Mouse (Mus musculus) MEL (cell line): ENCODE measurements at regions not wholly inside any gene's neighbourhood (a gene's known extent, or its start where the extent isn't known, plus 50 kb on each side); places are given as distances from the start of the nearest gene placed in this dataset.
A peak's percentile ranks its signal among the peaks of the same experiment; 100 is the strongest.

Experiments used
- DNase-seq: peaks from one replicate; pipeline ENCODE4 v3.0.0; 2011; ENCODE audit warnings: low read depth, low spot score
- H3K27ac ChIP-seq: 2 replicates; pipeline ENCODE4 v1.5.1; 2012; ENCODE audit warnings: low read depth, mild to moderate bottlenecking, control low read depth, low read length, moderate library complexity; ENCODE audit not compliant: control insufficient read depth
- H3K27me3 ChIP-seq, 2 experiments: fragments of 150-350 bp in 1 of 2; sonication (generic) in 1 of 2; 2 replicates each; pipeline ENCODE4 v1.6.1; 2012; ENCODE audit warnings: low read length in 2 of 2, mild to moderate bottlenecking in 2 of 2, improper control_type of control experiment in 1 of 2, moderate library complexity in 1 of 2; ENCODE audit not compliant: insufficient read depth in 2 of 2, control insufficient read depth in 1 of 2
- H3K36me3 ChIP-seq, 2 experiments: 2 replicates each; pipeline ENCODE4 v1.6.1; 2012 to 2014; ENCODE audit warnings: low read length in 2 of 2, improper control_type of control experiment in 1 of 2, inconsistent platforms in 1 of 2, mild to moderate bottlenecking in 1 of 2; ENCODE audit not compliant: insufficient read depth in 2 of 2, control insufficient read depth in 1 of 2
- H3K4me1 ChIP-seq, 2 experiments: fragments of 150-350 bp in 1 of 2; sonication (generic) in 1 of 2; 2 replicates each; pipeline ENCODE4 v1.6.1; 2012; ENCODE audit warnings: low read length in 2 of 2, improper control_type of control experiment in 1 of 2, mild to moderate bottlenecking in 1 of 2; ENCODE audit not compliant: insufficient read depth in 2 of 2, control insufficient read depth in 1 of 2
- H3K4me3 ChIP-seq, 2 experiments: fragments of 150-350 bp in 1 of 2; sonication (generic) in 1 of 2; 2 replicates each; pipeline ENCODE4 v1.5.1; 2012; ENCODE audit warnings: low read depth in 2 of 2, low read length in 2 of 2, mild to moderate bottlenecking in 2 of 2, moderate library complexity in 2 of 2, control low read depth in 1 of 2, improper control_type of control experiment in 1 of 2; ENCODE audit not compliant: control insufficient read depth in 1 of 2, insufficient read depth in 1 of 2
- H3K79me2 ChIP-seq: 2 replicates; pipeline ENCODE4 v1.6.1; 2012; ENCODE audit warnings: mild to moderate bottlenecking, low read length, moderate library complexity; ENCODE audit not compliant: control insufficient read depth, poor library complexity, insufficient read depth
- H3K9ac ChIP-seq: 2 replicates; pipeline ENCODE4 v1.6.1; 2012; ENCODE audit warnings: low read depth, mild to moderate bottlenecking, control low read depth, low read length, moderate library complexity; ENCODE audit not compliant: control insufficient read depth, poor library complexity, severe bottlenecking
- H3K9me3 ChIP-seq: fragments of 150-350 bp; sonication (generic); replicated peaks from 2 replicates; pipeline ENCODE4 v1.6.1; 2012; ENCODE audit warnings: mild to moderate bottlenecking, low read length, improper control_type of control experiment, moderate library complexity; ENCODE audit not compliant: insufficient read depth
- BHLHE40 ChIP-seq: IDR thresholded peaks from 2 replicates; pipeline ENCODE4 v1.6.1; 2012; ENCODE audit warnings: low read depth, mild to moderate bottlenecking, inconsistent platforms, low read length, improper control_type of control experiment, borderline replicate concordance
- CHD1 ChIP-seq: IDR thresholded peaks from 2 replicates; pipeline ENCODE4 v1.6.1; 2012; ENCODE audit warnings: low read depth, mild to moderate bottlenecking, inconsistent platforms, low read length, improper control_type of control experiment
- E2F4 ChIP-seq: IDR thresholded peaks from 2 replicates; pipeline ENCODE4 v1.6.1; 2011; ENCODE audit warnings: low read depth, low read length, improper control_type of control experiment, borderline replicate concordance
- ELF1 ChIP-seq: IDR thresholded peaks from 2 replicates; pipeline ENCODE4 v1.6.1; 2014; ENCODE audit warnings: low read depth, mild to moderate bottlenecking, inconsistent platforms, low read length, improper control_type of control experiment, moderate library complexity
- EP300 ChIP-seq, 2 experiments: IDR thresholded peaks; 2 replicates each; pipeline ENCODE4 v1.6.1; 2011; ENCODE audit warnings: improper control_type of control experiment in 2 of 2, low read length in 2 of 2, low read depth in 1 of 2, mild to moderate bottlenecking in 1 of 2
- GABPA ChIP-seq: IDR thresholded peaks from 2 replicates; pipeline ENCODE4 v1.6.1; 2012; ENCODE audit warnings: low read depth, mild to moderate bottlenecking, inconsistent platforms, low read length, improper control_type of control experiment, moderate library complexity
- GATA1 ChIP-seq: IDR thresholded peaks from 2 replicates; pipeline ENCODE4 v1.6.1; 2011; ENCODE audit warnings: low read depth, low read length, improper control_type of control experiment
- HCFC1 ChIP-seq: IDR thresholded peaks from 2 replicates; pipeline ENCODE4 v1.6.1; 2012; ENCODE audit warnings: low read depth, mild to moderate bottlenecking, inconsistent platforms, low read length, improper control_type of control experiment, moderate library complexity
- JUND ChIP-seq: IDR thresholded peaks from 2 replicates; pipeline ENCODE4 v1.6.1; 2011; ENCODE audit warnings: low read depth, mild to moderate bottlenecking, improper control_type of control experiment, low read length
- MAX ChIP-seq: IDR thresholded peaks from 2 replicates; pipeline ENCODE4 v1.6.1; 2011; ENCODE audit warnings: low read length, improper control_type of control experiment
- MEF2A ChIP-seq: IDR thresholded peaks from 2 replicates; pipeline ENCODE4 v1.6.1; 2014; ENCODE audit warnings: low read depth, mild to moderate bottlenecking, inconsistent platforms, low read length, improper control_type of control experiment; ENCODE audit not compliant: poor library complexity, insufficient replicate concordance, severe bottlenecking; ENCODE audit errors: extremely low read depth
- MXI1 ChIP-seq: IDR thresholded peaks from 2 replicates; pipeline ENCODE4 v1.6.1; 2011; ENCODE audit warnings: mild to moderate bottlenecking, low read depth, low read length, improper control_type of control experiment
- MYC ChIP-seq: IDR thresholded peaks from 2 replicates; pipeline ENCODE4 v1.6.1; 2011; ENCODE audit warnings: low read depth, mild to moderate bottlenecking, low read length, improper control_type of control experiment, moderate library complexity
- NELFE ChIP-seq: IDR thresholded peaks from 2 replicates; pipeline ENCODE4 v1.6.1; 2011; ENCODE audit warnings: low read depth, low read length, improper control_type of control experiment
- POLR2A ChIP-seq, 2 experiments: IDR thresholded peaks; 2 replicates each; pipeline ENCODE4 v1.6.1; 2011 to 2012; ENCODE audit warnings: low read length in 2 of 2, mild to moderate bottlenecking in 2 of 2, control low read depth in 1 of 2, improper control_type of control experiment in 1 of 2, low read depth in 1 of 2, moderate library complexity in 1 of 2; ENCODE audit not compliant: control insufficient read depth in 1 of 2, insufficient read depth in 1 of 2, poor library complexity in 1 of 2
- RAD21 ChIP-seq: IDR thresholded peaks from 2 replicates; pipeline ENCODE4 v1.6.1; 2011; ENCODE audit warnings: mild to moderate bottlenecking, low read depth, low read length, improper control_type of control experiment
- SIN3A ChIP-seq: IDR thresholded peaks from 2 replicates; pipeline ENCODE4 v1.6.1; 2012; ENCODE audit warnings: low read length, improper control_type of control experiment, inconsistent platforms
- TBP ChIP-seq: IDR thresholded peaks from 2 replicates; pipeline ENCODE4 v1.8.0; 2011; ENCODE audit warnings: low read depth, low read length, improper control_type of control experiment
- TCF12 ChIP-seq: IDR thresholded peaks from 2 replicates; pipeline ENCODE4 v1.6.1; 2014; ENCODE audit warnings: low read depth, mild to moderate bottlenecking, inconsistent platforms, low read length, improper control_type of control experiment, moderate library complexity
- UBTF ChIP-seq: IDR thresholded peaks from 2 replicates; pipeline ENCODE4 v1.6.1; 2012; ENCODE audit warnings: low read depth, mild to moderate bottlenecking, inconsistent platforms, low read length, improper control_type of control experiment, moderate library complexity, borderline replicate concordance; ENCODE audit not compliant: insufficient read depth
- USF2 ChIP-seq, 2 experiments: IDR thresholded peaks; 2 replicates each; pipeline ENCODE4 v1.6.1; 2011 to 2012; ENCODE audit warnings: improper control_type of control experiment in 2 of 2, low read length in 2 of 2, borderline replicate concordance in 1 of 2, inconsistent platforms in 1 of 2, low read depth in 1 of 2, mild to moderate bottlenecking in 1 of 2; ENCODE audit not compliant: insufficient read depth in 1 of 2
- ZC3H11A ChIP-seq: IDR thresholded peaks from 2 replicates; pipeline ENCODE4 v1.6.1; 2012; ENCODE audit warnings: low read depth, mild to moderate bottlenecking, inconsistent platforms, low read length, improper control_type of control experiment
- ZKSCAN1 ChIP-seq: IDR thresholded peaks from 2 replicates; pipeline ENCODE4 v1.6.1; 2012; ENCODE audit warnings: low read depth, mild to moderate bottlenecking, inconsistent platforms, low read length, improper control_type of control experiment, moderate library complexity
- ZMIZ1 ChIP-seq: IDR thresholded peaks from 2 replicates; pipeline ENCODE4 v1.6.1; 2012; ENCODE audit warnings: low read depth, mild to moderate bottlenecking, inconsistent platforms, low read length, improper control_type of control experiment, moderate library complexity
- ZNF384 ChIP-seq: IDR thresholded peaks from 2 replicates; pipeline ENCODE4 v1.6.1; 2012; ENCODE audit warnings: low read depth, mild to moderate bottlenecking, inconsistent platforms, low read length, improper control_type of control experiment

DNA sequence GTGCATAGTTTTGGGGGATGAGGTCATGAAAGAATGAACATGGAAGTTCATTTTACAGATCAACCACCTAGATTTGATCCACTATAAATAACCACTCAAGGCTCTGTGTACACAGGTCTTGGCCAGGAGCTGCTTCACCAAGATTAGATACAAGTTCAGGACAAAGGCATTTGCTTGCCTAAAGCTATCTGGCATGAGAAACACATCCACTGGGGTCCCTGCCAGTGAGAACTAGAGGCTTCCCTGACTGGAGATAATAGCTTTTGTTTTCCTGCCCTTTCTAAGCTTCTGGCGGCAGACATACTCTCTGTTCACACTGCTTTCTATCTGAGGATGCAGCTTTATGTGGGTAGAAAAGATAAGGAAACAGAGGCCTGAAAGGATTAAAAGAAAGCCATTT is 240.2 kb downstream of the Cep170 start:
- H3K4me1 ChIP-seq = no peaks in the 10 kb centered on the region
- H3K4me3 ChIP-seq = no peak overlapping the region
- no peaks in the 10 kb centered on the region for H3K27me3 ChIP-seq
- no peaks in the 10 kb centered on the region for H3K36me3 ChIP-seq
- TF ChIP-seq EP300 (IDR thresholded peaks at IDR 0.05; ENCODE audit: low read depth in 1 of 2, low read length in 2 of 2) = no peak
- TF ChIP-seq MEF2A = no peak
- no peak for TF ChIP-seq POLR2A (IDR thresholded peaks at IDR 0.05; ENCODE audit: control insufficient read depth in 1 of 2, insufficient read depth in 1 of 2, low read depth in 1 of 2, low read length in 2 of 2, poor library complexity in 1 of 2)
- no peak for TF ChIP-seq MAX
- TF ChIP-seq SIN3A = no peak
- no peak overlapping the region for H3K9ac ChIP-seq
- no peaks in the 10 kb centered on the region for H3K9me3 ChIP-seq
- peak; percentile 9 for DNase-seq
- H3K27ac ChIP-seq = no peak overlapping the region
- no peaks in the 10 kb centered on the region for H3K79me2 ChIP-seq

DNA sequence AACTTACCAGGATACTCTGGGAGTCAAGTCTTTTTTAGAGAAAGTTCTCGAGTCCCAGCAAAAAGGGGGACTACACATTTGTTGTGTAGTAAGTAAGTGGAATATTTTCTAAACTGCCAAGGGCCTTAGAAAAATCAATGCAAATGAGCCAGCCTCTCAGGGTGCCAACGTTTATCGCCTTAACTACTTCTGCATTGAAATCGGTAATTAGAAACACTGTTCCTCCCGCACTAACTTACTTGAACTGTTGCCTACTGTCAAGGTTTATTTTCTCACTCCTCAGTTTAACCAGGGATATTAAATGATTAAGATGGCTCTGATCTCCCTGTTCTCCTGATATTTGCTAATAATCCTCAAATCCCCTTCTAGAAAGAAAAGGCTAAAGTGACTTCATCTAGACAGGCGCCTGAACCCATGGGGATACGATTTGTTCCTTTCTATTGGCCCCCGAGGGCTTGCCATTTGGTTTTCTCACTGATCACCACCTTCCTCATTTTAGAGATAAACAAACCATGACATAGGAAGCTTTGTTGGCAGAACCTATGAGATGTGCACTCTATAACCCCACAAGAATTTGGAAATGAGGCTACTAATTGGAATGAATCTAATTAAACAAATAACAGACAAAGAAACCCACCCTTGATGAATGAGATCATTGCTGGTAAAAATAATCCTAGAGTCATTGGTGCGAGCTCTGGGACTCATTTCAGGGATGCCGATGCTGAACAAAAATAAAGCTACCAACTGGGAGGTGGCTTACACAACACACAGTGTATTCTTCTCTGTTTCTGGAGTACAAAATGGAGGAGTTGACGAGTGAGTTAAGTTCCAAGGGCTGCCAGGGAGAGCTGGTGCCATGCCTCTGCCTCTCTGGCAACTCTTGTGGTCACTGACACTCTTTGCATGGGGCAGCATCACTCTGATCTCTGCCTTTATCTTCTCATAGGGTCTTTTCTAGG is 255.1 kb downstream of the Cep170 start:
- H3K36me3 ChIP-seq = no peaks in the 10 kb centered on the region
- H3K27ac ChIP-seq = no peak overlapping the region
- TF ChIP-seq MYC (no peak), TCF12 (no peak), POLR2A (IDR thresholded peaks at IDR 0.05; ENCODE audit: control insufficient read depth in 1 of 2, insufficient read depth in 1 of 2, low read depth in 1 of 2, low read length in 2 of 2, poor library complexity in 1 of 2) (no peak), NELFE (no peak), BHLHE40 (no peak), ZNF384 (no peak), HCFC1 (no peak), ZC3H11A (no peak), USF2 (IDR thresholded peaks at IDR 0.05; ENCODE audit: borderline replicate concordance in 1 of 2, insufficient read depth in 1 of 2, low read depth in 1 of 2, low read length in 2 of 2) (no peak)
- TF ChIP-seq, all 39 proteins: peak for 0
- no peak for DNase-seq
- Histone ChIP-seq H3K4me1 (no peaks in the 10 kb centered on the region), H3K27me3 (no peaks in the 10 kb centered on the region), H3K9ac (no peak overlapping the region), H3K9me3 (no peaks in the 10 kb centered on the region), H3K4me3 (no peak overlapping the region), H3K79me2 (no peaks in the 10 kb centered on the region)

DNA sequence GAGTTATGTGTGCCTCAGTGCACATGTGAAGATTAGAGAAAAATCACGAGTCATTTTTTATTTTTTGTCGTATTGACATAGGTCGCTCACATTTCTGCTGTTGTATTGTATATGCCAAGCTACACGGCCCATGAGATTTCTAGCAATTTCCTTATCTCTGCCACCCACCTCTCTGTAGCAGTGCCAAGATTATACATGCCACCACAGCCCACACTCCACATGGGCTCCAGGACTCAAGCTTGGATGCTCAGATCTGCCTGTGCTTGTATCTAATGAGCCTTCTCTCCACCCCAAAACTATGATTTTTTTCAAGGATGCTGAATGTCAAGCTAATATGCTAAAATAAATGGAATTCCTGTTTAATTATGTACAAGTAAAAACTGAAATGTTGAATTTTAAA is 259.3 kb upstream of the Pld5 start:
- no peak overlapping the region for H3K4me3 ChIP-seq
- no peak overlapping the region for H3K9ac ChIP-seq
- no peak overlapping the region for H3K27ac ChIP-seq
- H3K4me1 ChIP-seq = no peaks in the 10 kb centered on the region
- TF ChIP-seq MYC (no peak), UBTF (no peak), ZKSCAN1 (no peak), GATA1 (no peak), ELF1 (no peak), TBP (no peak), BHLHE40 (no peak), E2F4 (no peak), RAD21 (no peak), SIN3A (no peak), GABPA (no peak), MXI1 (no peak), ZMIZ1 (no peak), JUND (no peak), CHD1 (no peak)
- no peak for DNase-seq
- H3K36me3 ChIP-seq = no peaks in the 10 kb centered on the region
- H3K79me2 ChIP-seq = no peaks in the 10 kb centered on the region
- H3K9me3 ChIP-seq = no peaks in the 10 kb centered on the region
- H3K27me3 ChIP-seq = no peaks in the 10 kb centered on the region
